Mouse (Mus musculus): ENCODE measurements around the gene Epb41l3. TPM values are rescaled to one million over a fixed set of nuclear protein-coding genes. Genes with fewer than 3 reads are reported as not detected.

Gene Epb41l3
- polyA plus RNA-seq, 1 experiment from 2014 or later, result 97.6 TPM

GRCm38 (mm10) chr17:69265171-69265570, 189.7 kb downstream of the Epb41l3 start:
- no peaks in the 10 kb centered on the region for H3K9me3 ChIP-seq (ENCODE audit: control insufficient read depth, low read length)
- H3K36me3 ChIP-seq (ENCODE audit: control insufficient read depth, insufficient read depth, low read length), result no peaks in the 10 kb centered on the region
- ATAC-seq (ENCODE audit: insufficient read depth, low FRiP score, low TSS enrichment) (no peak), DNase-seq (ENCODE audit: low spot score) (no peak)
- H3K4me3 ChIP-seq (ENCODE audit: low read depth, low read length), result no peak overlapping the region
- H3K4me2 ChIP-seq (ENCODE audit: low read depth), result no peak overlapping the region
- WGBS, result 52% methylated on average over 4 of the region's 4 CpGs
- H3K9ac ChIP-seq (ENCODE audit: low read length), result no peak overlapping the region
- peaks cover 3% of the 10 kb centered on the region; the same call in 1 of the 2 replicates for H3K4me1 ChIP-seq (ENCODE audit: control insufficient read depth, insufficient read depth, low read length)
- no peaks in the 10 kb centered on the region for H3K27me3 ChIP-seq (ENCODE audit: control insufficient read depth, insufficient read depth, low read length)
- no peak overlapping the region for H3K27ac ChIP-seq (ENCODE audit: low read depth, low read length)

GRCm38 (mm10) chr17:69265759-69266463, 190.4 kb downstream of the Epb41l3 start:
- DNase-seq (ENCODE audit: low spot score) (no peak), ATAC-seq (ENCODE audit: insufficient read depth, low FRiP score, low TSS enrichment) (no peak)
- H3K4me2 ChIP-seq (ENCODE audit: low read depth), result no peak overlapping the region
- 51% methylated on average over 17 of the region's 17 CpGs for WGBS
- no peaks in the 10 kb centered on the region for H3K27me3 ChIP-seq (ENCODE audit: control insufficient read depth, insufficient read depth, low read length)
- peaks cover 3% of the 10 kb centered on the region; the same call in 1 of the 2 replicates for H3K4me1 ChIP-seq (ENCODE audit: control insufficient read depth, insufficient read depth, low read length)
- no peak overlapping the region for H3K4me3 ChIP-seq (ENCODE audit: low read depth, low read length)
- H3K9me3 ChIP-seq (ENCODE audit: control insufficient read depth, low read length), result no peaks in the 10 kb centered on the region
- no peaks in the 10 kb centered on the region for H3K36me3 ChIP-seq (ENCODE audit: control insufficient read depth, insufficient read depth, low read length)
- H3K27ac ChIP-seq (ENCODE audit: low read depth, low read length), result no peak overlapping the region
- H3K9ac ChIP-seq (ENCODE audit: low read length), result no peak overlapping the region

GRCm38 (mm10) chr17:69266936-69267335, 191.5 kb downstream of the Epb41l3 start:
- Histone ChIP-seq H3K4me1 (ENCODE audit: control insufficient read depth, insufficient read depth, low read length) (peaks cover 3% of the 10 kb centered on the region; the same call in 1 of the 2 replicates), H3K4me3 (ENCODE audit: low read depth, low read length) (no peak overlapping the region), H3K4me2 (ENCODE audit: low read depth) (no peak overlapping the region), H3K27me3 (ENCODE audit: control insufficient read depth, insufficient read depth, low read length) (no peaks in the 10 kb centered on the region), H3K27ac (ENCODE audit: low read depth, low read length) (no peak overlapping the region), H3K9ac (ENCODE audit: low read length) (no peak overlapping the region), H3K36me3 (ENCODE audit: control insufficient read depth, insufficient read depth, low read length) (no peaks in the 10 kb centered on the region), H3K9me3 (ENCODE audit: control insufficient read depth, low read length) (no peaks in the 10 kb centered on the region)
- ATAC-seq (ENCODE audit: insufficient read depth, low FRiP score, low TSS enrichment) (no peak), DNase-seq (ENCODE audit: low spot score) (no peak)
- WGBS, result 85% methylated on average over 5 of the region's 5 CpGs

GRCm38 (mm10) chr17:69267526-69267925, 192.0 kb downstream of the Epb41l3 start:
- Histone ChIP-seq H3K27ac (ENCODE audit: low read depth, low read length) (no peak overlapping the region), H3K9me3 (ENCODE audit: control insufficient read depth, low read length) (no peaks in the 10 kb centered on the region), H3K9ac (ENCODE audit: low read length) (no peak overlapping the region), H3K4me3 (ENCODE audit: low read depth, low read length) (no peak overlapping the region), H3K4me2 (ENCODE audit: low read depth) (no peak overlapping the region), H3K36me3 (ENCODE audit: control insufficient read depth, insufficient read depth, low read length) (no peaks in the 10 kb centered on the region), H3K4me1 (ENCODE audit: control insufficient read depth, insufficient read depth, low read length) (peaks cover 3% of the 10 kb centered on the region; the same call in 1 of the 2 replicates), H3K27me3 (ENCODE audit: control insufficient read depth, insufficient read depth, low read length) (no peaks in the 10 kb centered on the region)
- WGBS, result 40% methylated on average over 6 of the region's 6 CpGs
- DNase-seq (ENCODE audit: low spot score), result no peak
- ATAC-seq (ENCODE audit: insufficient read depth, low FRiP score, low TSS enrichment), result no peak

- WGBS, result 22% methylated on average over 5 of the region's 5 CpGs
- H3K4me1 ChIP-seq (ENCODE audit: control insufficient read depth, insufficient read depth, low read length), result no peaks in the 10 kb centered on the region
- no peak overlapping the region for H3K27ac ChIP-seq (ENCODE audit: low read depth, low read length)
- no peak for DNase-seq (ENCODE audit: low spot score)
- no peak overlapping the region for H3K4me2 ChIP-seq (ENCODE audit: low read depth)
- no peaks in the 10 kb centered on the region for H3K9me3 ChIP-seq (ENCODE audit: control insufficient read depth, low read length)
- no peak overlapping the region for H3K9ac ChIP-seq (ENCODE audit: low read length)
- H3K36me3 ChIP-seq (ENCODE audit: control insufficient read depth, insufficient read depth, low read length), result no peaks in the 10 kb centered on the region
- no peaks in the 10 kb centered on the region for H3K27me3 ChIP-seq (ENCODE audit: control insufficient read depth, insufficient read depth, low read length)
- H3K4me3 ChIP-seq (ENCODE audit: low read depth, low read length), result no peak overlapping the region
- no peak for ATAC-seq (ENCODE audit: insufficient read depth, low FRiP score, low TSS enrichment)
Measured at GRCm38 (mm10) chr17:69277362-69277761, 201.9 kb downstream of the Epb41l3 start.

GRCm38 (mm10) chr17:69284511-69284910, 209.0 kb downstream of the Epb41l3 start:
- H3K36me3 ChIP-seq (ENCODE audit: control insufficient read depth, insufficient read depth, low read length), result peaks cover 12% of the 10 kb centered on the region
- no peak overlapping the region for H3K4me2 ChIP-seq (ENCODE audit: low read depth)
- 95% methylated on average over 13 of the region's 13 CpGs for WGBS

GRCm38 (mm10) chr17:69288130-69288529, 212.6 kb downstream of the Epb41l3 start:
- DNase-seq (ENCODE audit: low spot score), result no peak
- no peak for ATAC-seq (ENCODE audit: insufficient read depth, low FRiP score, low TSS enrichment)
- Histone ChIP-seq H3K4me3 (ENCODE audit: low read depth, low read length) (no peak overlapping the region), H3K9ac (ENCODE audit: low read length) (no peak overlapping the region), H3K4me1 (ENCODE audit: control insufficient read depth, insufficient read depth, low read length) (no peaks in the 10 kb centered on the region), H3K36me3 (ENCODE audit: control insufficient read depth, insufficient read depth, low read length) (peaks cover 9% of the 10 kb centered on the region), H3K27me3 (ENCODE audit: control insufficient read depth, insufficient read depth, low read length) (no peaks in the 10 kb centered on the region), H3K4me2 (ENCODE audit: low read depth) (no peak overlapping the region), H3K9me3 (ENCODE audit: control insufficient read depth, low read length) (no peaks in the 10 kb centered on the region), H3K27ac (ENCODE audit: low read depth, low read length) (no peak overlapping the region)
- 94% methylated on average over 12 of the region's 12 CpGs for WGBS

More at GRCm38 (mm10) chr17:69284511-69284910, 209.0 kb downstream of the Epb41l3 start:
- no peak overlapping the region for H3K9ac ChIP-seq (ENCODE audit: low read length)
- H3K27ac ChIP-seq (ENCODE audit: low read depth, low read length), result no peak overlapping the region
- DNase-seq (ENCODE audit: low spot score) (no peak), ATAC-seq (ENCODE audit: insufficient read depth, low FRiP score, low TSS enrichment) (no peak)
- H3K4me3 ChIP-seq (ENCODE audit: low read depth, low read length), result no peak overlapping the region
- no peaks in the 10 kb centered on the region for H3K27me3 ChIP-seq (ENCODE audit: control insufficient read depth, insufficient read depth, low read length)
- H3K9me3 ChIP-seq (ENCODE audit: control insufficient read depth, low read length), result no peaks in the 10 kb centered on the region
- H3K4me1 ChIP-seq (ENCODE audit: control insufficient read depth, insufficient read depth, low read length), result no peaks in the 10 kb centered on the region

GRCm38 (mm10) chr17:69290272-69290671, 214.8 kb downstream of the Epb41l3 start:
- Histone ChIP-seq H3K9me3 (ENCODE audit: control insufficient read depth, low read length) (no peaks in the 10 kb centered on the region), H3K9ac (ENCODE audit: low read length) (no peak overlapping the region), H3K4me2 (ENCODE audit: low read depth) (no peak overlapping the region), H3K36me3 (ENCODE audit: control insufficient read depth, insufficient read depth, low read length) (peaks cover 7% of the 10 kb centered on the region; the same call in 1 of the 2 replicates), H3K4me3 (ENCODE audit: low read depth, low read length) (no peak overlapping the region), H3K4me1 (ENCODE audit: control insufficient read depth, insufficient read depth, low read length) (no peaks in the 10 kb centered on the region), H3K27ac (ENCODE audit: low read depth, low read length) (no peak overlapping the region), H3K27me3 (ENCODE audit: control insufficient read depth, insufficient read depth, low read length) (no peaks in the 10 kb centered on the region)
- ATAC-seq (ENCODE audit: insufficient read depth, low FRiP score, low TSS enrichment), result no peak
- WGBS, result 90% methylated on average over 3 of the region's 3 CpGs
- no peak for DNase-seq (ENCODE audit: low spot score)

- Histone ChIP-seq H3K4me1 (ENCODE audit: control insufficient read depth, insufficient read depth, low read length) (no peaks in the 10 kb centered on the region), H3K4me3 (ENCODE audit: low read depth, low read length) (no peak overlapping the region), H3K4me2 (ENCODE audit: low read depth) (no peak overlapping the region), H3K27me3 (ENCODE audit: control insufficient read depth, insufficient read depth, low read length) (no peaks in the 10 kb centered on the region), H3K36me3 (ENCODE audit: control insufficient read depth, insufficient read depth, low read length) (no peaks in the 10 kb centered on the region), H3K9me3 (ENCODE audit: control insufficient read depth, low read length) (no peaks in the 10 kb centered on the region), H3K9ac (ENCODE audit: low read length) (no peak overlapping the region), H3K27ac (ENCODE audit: low read depth, low read length) (no peak overlapping the region)
- 86% methylated on average over 4 of the region's 4 CpGs for WGBS
- DNase-seq (ENCODE audit: low spot score) (no peak), ATAC-seq (ENCODE audit: insufficient read depth, low FRiP score, low TSS enrichment) (no peak)
Measured at GRCm38 (mm10) chr17:69301552-69301951, 226.1 kb downstream of the Epb41l3 start.
